Mouse (Mus musculus): ENCODE measurements around the gene Fgd6. TPM values are rescaled to one million over a fixed set of nuclear protein-coding genes. Genes with fewer than 3 reads are reported as not detected.

Fgd6 gene
- total RNA-seq (2021), result 10 to 100 TPM in 1 of 2 experiments, 1 to 10 TPM in 1; 8.8 to 10.6 TPM

- peak; percentile 98 to 99 for DNase-seq (ENCODE audit: low spot score in 2 of 2)
- intact Hi-C loops (cut with DNase I), result loop anchor here (1.0 to 5.0 kb wide), 3 partner anchors 80 to 161 kb away; partner anchors contain the start of genes Ndufa12 and Nr2c1
Observed at GRCm38 (mm10) chr10:94035658-94036374, at the start of gene Fgd6, which contains the start of gene Vezt. TSS of gene Fgd6 (plus strand) at chr10:94036001. TSS of gene Vezt (minus strand) at chr10:94035817.

- no peak for DNase-seq (ENCODE audit: low spot score in 2 of 2)
Observed at GRCm38 (mm10) chr10:93994136-93994535, 41.7 kb upstream of the Fgd6 start.

GRCm38 (mm10) chr10:93995100-93995499 lies 40.7 kb upstream of the Fgd6 start:
- intact Hi-C loops (cut with DNase I), result no loop called here
- no peak for DNase-seq (ENCODE audit: low spot score in 2 of 2)

More at GRCm38 (mm10) chr10:93994136-93994535, 41.7 kb upstream of the Fgd6 start:
- intact Hi-C loops (cut with DNase I), result no loop called here

GRCm38 (mm10) chr10:93999357-93999756 lies 36.4 kb upstream of the Fgd6 start:
- no peak for DNase-seq (ENCODE audit: low spot score in 2 of 2)
- intact Hi-C loops (cut with DNase I), result no loop called here

GRCm38 (mm10) chr10:94000223-94000622 lies 35.6 kb upstream of the Fgd6 start:
- no peak for DNase-seq (ENCODE audit: low spot score in 2 of 2)
- intact Hi-C loops (cut with DNase I), result no loop called here

GRCm38 (mm10) chr10:94008356-94008755 lies 27.4 kb upstream of the Fgd6 start:
- intact Hi-C loops (cut with DNase I), result no loop called here

GRCm38 (mm10) chr10:94009991-94010679 lies 25.7 kb upstream of the Fgd6 start:
- intact Hi-C loops (cut with DNase I), result no loop called here
- DNase-seq (ENCODE audit: low spot score in 2 of 2), result no peak

More at GRCm38 (mm10) chr10:94008356-94008755, 27.4 kb upstream of the Fgd6 start:
- DNase-seq (ENCODE audit: low spot score in 2 of 2), result no peak

- no peak for DNase-seq (ENCODE audit: low spot score in 2 of 2)
- intact Hi-C loops (cut with DNase I), result no loop called here
Observed at GRCm38 (mm10) chr10:94011024-94011423, 24.8 kb upstream of the Fgd6 start.

GRCm38 (mm10) chr10:94013196-94013595 lies 22.6 kb upstream of the Fgd6 start:
- intact Hi-C loops (cut with DNase I), result no loop called here
- peak; percentile 27 to 55 for DNase-seq (ENCODE audit: low spot score in 2 of 2)

GRCm38 (mm10) chr10:94014200-94014599 lies 21.6 kb upstream of the Fgd6 start:
- intact Hi-C loops (cut with DNase I), result no loop called here
- peak in 1 of 2 experiments; percentile 33 for DNase-seq (ENCODE audit: low spot score in 2 of 2)

GRCm38 (mm10) chr10:94017455-94017854 lies 18.3 kb upstream of the Fgd6 start:
- intact Hi-C loops (cut with DNase I), result no loop called here

GRCm38 (mm10) chr10:94020587-94020986 lies 15.2 kb upstream of the Fgd6 start:
- no peak for DNase-seq (ENCODE audit: low spot score in 2 of 2)
- intact Hi-C loops (cut with DNase I), result no loop called here

More at GRCm38 (mm10) chr10:94017455-94017854, 18.3 kb upstream of the Fgd6 start:
- no peak for DNase-seq (ENCODE audit: low spot score in 2 of 2)

GRCm38 (mm10) chr10:94021059-94021458 lies 14.7 kb upstream of the Fgd6 start:
- no peak for DNase-seq (ENCODE audit: low spot score in 2 of 2)

GRCm38 (mm10) chr10:94025079-94025478 lies 10.7 kb upstream of the Fgd6 start:
- DNase-seq (ENCODE audit: low spot score in 2 of 2), result no peak
- intact Hi-C loops (cut with DNase I), result no loop called here

More at GRCm38 (mm10) chr10:94021059-94021458, 14.7 kb upstream of the Fgd6 start:
- intact Hi-C loops (cut with DNase I), result no loop called here

GRCm38 (mm10) chr10:94028493-94028892 lies 7.3 kb upstream of the Fgd6 start:
- DNase-seq (ENCODE audit: low spot score in 2 of 2), result no peak
- intact Hi-C loops (cut with DNase I), result no loop called here

GRCm38 (mm10) chr10:94031164-94031563 lies 4.6 kb upstream of the Fgd6 start:
- DNase-seq (ENCODE audit: low spot score in 2 of 2), result no peak
- intact Hi-C loops (cut with DNase I), result no loop called here

- intact Hi-C loops (cut with DNase I), result loop anchor here (1.0 to 5.0 kb wide), 2 partner anchors 81 to 162 kb away; partner anchors contain the start of gene Ndufa12
- peak in 1 of 2 experiments; percentile 19 for DNase-seq (ENCODE audit: low spot score in 2 of 2)
Observed at GRCm38 (mm10) chr10:94034876-94035657, 734 bp upstream of the Fgd6 start.

- peak in 1 of 2 experiments; percentile 55 for DNase-seq (ENCODE audit: low spot score in 2 of 2)
Observed at GRCm38 (mm10) chr10:94036375-94036758, 566 bp downstream of the Fgd6 start.

GRCm38 (mm10) chr10:94037196-94037595 lies 1.4 kb downstream of the Fgd6 start:
- no peak for DNase-seq (ENCODE audit: low spot score in 2 of 2)
- intact Hi-C loops (cut with DNase I), result loop anchor here (5.0 kb wide), 1 partner anchor 160 kb away; the partner anchor contains the start of gene Ndufa12

More at GRCm38 (mm10) chr10:94036375-94036758, 566 bp downstream of the Fgd6 start:
- intact Hi-C loops (cut with DNase I), result loop anchor here (1.0 to 5.0 kb wide), 2 partner anchors 112 to 161 kb away; partner anchors contain the start of genes Ndufa12 and Nr2c1
